Mouse (Mus musculus): Measurements from ENCODE around the gene Ccr10. TPM values are rescaled to one million over a fixed set of nuclear protein-coding genes. Genes with fewer than 3 reads are reported as not detected.

Gene Ccr10
- total and polyA plus RNA-seq, 2 experiments from 2014 or later, result 0.15 to 0.52 TPM

GRCm38 (mm10) chr11:101188166-101188805 lies 13.0 kb upstream of the Ccr10 start:
- Histone ChIP-seq H3K4me2 (ENCODE audit: low read depth) (no peak overlapping the region), H3K9ac (no peak overlapping the region), H3K27me3 (ENCODE audit: insufficient read depth, low read length) (no peaks in the 10 kb centered on the region), H3K27ac (ENCODE audit: low read depth, low read length) (no peak overlapping the region), H3K4me3 (ENCODE audit: low read depth, low read length) (no peak overlapping the region), H3K9me3 (ENCODE audit: low read length) (no peaks in the 10 kb centered on the region), H3K4me1 (ENCODE audit: insufficient read depth) (no peaks in the 10 kb centered on the region), H3K36me3 (ENCODE audit: insufficient read depth) (no peaks in the 10 kb centered on the region; the same call in 1 of the 2 replicates)
- no peak for TF ChIP-seq CTCF (IDR thresholded peaks at IDR 0.05; ENCODE audit: low read depth)
- DNase-seq, result no peak
- WGBS, result 81% methylated on average over 11 of the region's 11 CpGs
- no peak for ATAC-seq

DNA sequence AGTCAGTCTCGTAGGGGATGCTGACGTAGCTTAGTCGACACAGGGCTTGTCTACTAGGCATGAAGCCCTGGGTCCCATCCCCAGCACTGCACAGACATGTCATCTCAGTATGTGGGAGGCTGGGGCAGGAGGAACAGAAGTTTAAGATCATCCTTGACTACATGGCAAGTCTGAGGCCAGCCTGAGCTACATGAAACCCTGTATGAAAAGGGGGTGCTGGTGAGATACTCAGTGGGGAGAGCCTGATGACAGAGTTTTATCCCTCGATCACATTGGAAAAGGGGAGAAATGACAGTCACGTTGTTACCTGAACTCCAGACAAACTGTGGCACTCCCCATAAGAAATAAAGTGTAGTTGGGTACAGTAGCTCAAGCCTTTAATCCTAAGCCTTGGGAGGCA lies 12.3 kb upstream of the Ccr10 start:
- no peak overlapping the region for H3K4me3 ChIP-seq (ENCODE audit: low read depth, low read length)
- WGBS, result 92% methylated on average over 5 of the region's 5 CpGs
- no peaks in the 10 kb centered on the region; the same call in 1 of the 2 replicates for H3K36me3 ChIP-seq (ENCODE audit: insufficient read depth)
- no peaks in the 10 kb centered on the region for H3K9me3 ChIP-seq (ENCODE audit: low read length)
- DNase-seq (no peak), ATAC-seq (no peak)
- H3K27ac ChIP-seq (ENCODE audit: low read depth, low read length), result no peak overlapping the region
- H3K27me3 ChIP-seq (ENCODE audit: insufficient read depth, low read length), result no peaks in the 10 kb centered on the region
- no peak overlapping the region for H3K4me2 ChIP-seq (ENCODE audit: low read depth)
- TF ChIP-seq CTCF (IDR thresholded peaks at IDR 0.05; ENCODE audit: low read depth), result no peak
- no peaks in the 10 kb centered on the region for H3K4me1 ChIP-seq (ENCODE audit: insufficient read depth)
- no peak overlapping the region for H3K9ac ChIP-seq

DNA sequence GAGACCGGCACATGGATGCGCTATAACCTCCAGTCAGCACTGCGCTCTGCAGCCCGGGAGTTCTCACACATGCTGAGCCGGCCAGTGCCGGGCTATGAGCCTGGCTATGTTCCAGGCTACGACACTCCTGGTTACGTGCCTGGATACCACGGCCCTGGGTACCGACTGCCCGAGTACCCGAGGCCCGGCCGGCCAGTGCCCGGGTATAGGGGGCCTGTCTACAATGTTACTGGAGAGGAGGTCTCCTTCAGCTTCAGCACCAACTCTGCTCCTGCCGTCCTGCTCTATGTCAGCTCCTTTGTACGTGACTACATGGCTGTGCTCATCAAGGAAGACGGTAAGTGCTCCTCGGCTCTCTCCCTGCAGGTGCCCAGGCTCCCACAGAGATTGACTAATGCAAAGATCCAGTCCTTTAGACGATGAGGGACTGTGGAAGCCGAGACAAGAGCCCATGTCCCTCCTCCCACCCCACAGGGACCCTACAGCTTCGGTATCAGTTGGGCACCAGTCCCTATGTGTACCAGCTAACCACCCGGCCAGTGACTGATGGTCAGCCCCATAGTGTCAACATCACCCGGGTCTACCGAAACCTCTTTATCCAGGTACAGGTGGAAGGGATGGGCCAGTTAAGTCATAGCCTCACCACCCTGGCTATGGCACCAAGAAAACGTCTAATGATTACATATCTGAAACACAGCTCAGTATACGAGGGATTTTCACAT lies 11.4 kb upstream of the Ccr10 start:
- no peak for DNase-seq
- Histone ChIP-seq H3K36me3 (ENCODE audit: insufficient read depth) (no peaks in the 10 kb centered on the region; the same call in 1 of the 2 replicates), H3K9me3 (ENCODE audit: low read length) (no peaks in the 10 kb centered on the region), H3K4me3 (ENCODE audit: low read depth, low read length) (no peak overlapping the region), H3K4me2 (ENCODE audit: low read depth) (no peak overlapping the region), H3K27me3 (ENCODE audit: insufficient read depth, low read length) (no peaks in the 10 kb centered on the region), H3K4me1 (ENCODE audit: insufficient read depth) (no peaks in the 10 kb centered on the region), H3K9ac (no peak overlapping the region), H3K27ac (ENCODE audit: low read depth, low read length) (no peak overlapping the region)
- no peak for ATAC-seq
- WGBS, result 78% methylated on average over 27 of the region's 27 CpGs
- TF ChIP-seq CTCF (IDR thresholded peaks at IDR 0.05; ENCODE audit: low read depth), result no peak

- ATAC-seq, result no peak
Measured at GRCm38 (mm10) chr11:101185441-101185840, 10.2 kb upstream of the Ccr10 start.

DNA sequence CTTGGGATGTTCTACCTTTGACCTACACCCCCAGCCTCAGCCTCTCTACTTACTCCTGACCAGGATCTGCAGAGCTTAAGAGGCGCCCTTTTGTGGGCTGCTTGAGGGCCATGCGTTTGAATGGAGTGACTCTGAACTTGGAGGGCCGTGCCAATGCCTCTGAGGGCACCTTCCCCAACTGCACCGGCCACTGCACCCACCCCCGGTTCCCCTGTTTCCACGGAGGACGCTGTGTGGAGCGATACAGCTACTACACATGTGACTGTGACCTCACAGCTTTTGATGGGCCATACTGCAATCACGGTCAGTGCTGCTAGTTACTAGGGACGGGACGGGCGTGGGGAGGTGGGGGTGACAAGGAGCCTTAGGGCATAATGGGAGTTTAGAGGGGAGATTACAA lies 9.7 kb upstream of the Ccr10 start:
- Histone ChIP-seq H3K27me3 (ENCODE audit: insufficient read depth, low read length) (no peaks in the 10 kb centered on the region), H3K9ac (no peak overlapping the region), H3K4me3 (ENCODE audit: low read depth, low read length) (no peak overlapping the region), H3K4me1 (ENCODE audit: insufficient read depth) (no peaks in the 10 kb centered on the region), H3K27ac (ENCODE audit: low read depth, low read length) (no peak overlapping the region), H3K36me3 (ENCODE audit: insufficient read depth) (no peaks in the 10 kb centered on the region; the same call in 1 of the 2 replicates), H3K9me3 (ENCODE audit: low read length) (no peaks in the 10 kb centered on the region), H3K4me2 (ENCODE audit: low read depth) (no peak overlapping the region)
- ATAC-seq (no peak), DNase-seq (no peak)
- WGBS, result 88% methylated on average over 12 of the region's 12 CpGs
- no peak for TF ChIP-seq CTCF (IDR thresholded peaks at IDR 0.05; ENCODE audit: low read depth)

More at GRCm38 (mm10) chr11:101185441-101185840, 10.2 kb upstream of the Ccr10 start:
- H3K27me3 ChIP-seq (ENCODE audit: insufficient read depth, low read length), result no peaks in the 10 kb centered on the region
- H3K4me3 ChIP-seq (ENCODE audit: low read depth, low read length), result no peak overlapping the region
- DNase-seq, result no peak
- no peak overlapping the region for H3K27ac ChIP-seq (ENCODE audit: low read depth, low read length)
- 94% methylated on average over 4 of the region's 4 CpGs for WGBS
- no peak overlapping the region for H3K4me2 ChIP-seq (ENCODE audit: low read depth)
- no peaks in the 10 kb centered on the region for H3K9me3 ChIP-seq (ENCODE audit: low read length)
- H3K4me1 ChIP-seq (ENCODE audit: insufficient read depth), result no peaks in the 10 kb centered on the region
- no peak overlapping the region for H3K9ac ChIP-seq
- no peak for TF ChIP-seq CTCF (IDR thresholded peaks at IDR 0.05; ENCODE audit: low read depth)
- H3K36me3 ChIP-seq (ENCODE audit: insufficient read depth), result no peaks in the 10 kb centered on the region; the same call in 1 of the 2 replicates

DNA sequence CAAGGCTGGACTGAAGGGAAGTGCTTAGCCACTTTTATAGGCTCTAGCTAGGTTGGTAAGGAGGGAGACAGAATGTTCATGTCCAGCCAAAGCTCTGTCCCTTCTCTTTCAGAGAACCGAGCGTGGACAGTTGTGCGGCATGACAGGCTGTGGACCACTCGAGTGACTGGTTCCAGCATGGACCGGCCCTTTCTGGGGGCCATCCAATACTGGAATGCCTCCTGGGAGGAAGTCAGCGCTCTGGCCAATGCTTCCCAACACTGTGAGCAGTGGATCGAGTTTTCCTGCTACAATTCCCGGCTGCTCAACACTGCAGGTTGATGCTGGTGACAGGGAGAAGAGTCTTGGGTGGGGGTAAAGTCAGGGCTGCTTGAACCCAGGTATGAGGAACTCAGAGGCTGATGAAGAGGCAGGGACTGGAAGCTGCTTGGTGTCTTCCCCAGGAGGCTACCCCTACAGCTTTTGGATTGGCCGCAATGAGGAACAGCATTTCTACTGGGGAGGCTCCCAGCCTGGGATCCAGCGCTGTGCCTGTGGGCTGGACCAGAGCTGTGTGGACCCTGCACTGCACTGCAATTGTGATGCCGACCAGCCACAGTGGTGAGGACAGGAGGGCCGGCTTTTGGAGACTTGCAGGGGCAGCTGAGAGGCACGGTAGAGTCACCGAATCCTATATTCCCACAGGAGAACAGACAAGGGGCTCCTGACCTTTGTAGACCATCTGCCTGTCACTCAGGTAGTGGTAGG lies 7.7 kb upstream of the Ccr10 start:
- Histone ChIP-seq H3K4me2 (ENCODE audit: low read depth) (no peak overlapping the region), H3K9me3 (ENCODE audit: low read length) (no peaks in the 10 kb centered on the region), H3K4me1 (ENCODE audit: insufficient read depth) (no peaks in the 10 kb centered on the region), H3K4me3 (ENCODE audit: low read depth, low read length) (no peak overlapping the region), H3K27me3 (ENCODE audit: insufficient read depth, low read length) (peaks cover 2% of the 10 kb centered on the region), H3K36me3 (ENCODE audit: insufficient read depth) (no peaks in the 10 kb centered on the region; the same call in 1 of the 2 replicates), H3K9ac (no peak overlapping the region), H3K27ac (ENCODE audit: low read depth, low read length) (no peak overlapping the region)
- WGBS, result 81% methylated on average over 14 of the region's 14 CpGs
- no peak for TF ChIP-seq CTCF (IDR thresholded peaks at IDR 0.05; ENCODE audit: low read depth)
- ATAC-seq (no peak), DNase-seq (no peak)

All from forebrain, postnatal 0 days (tissue).